Mouse (Mus musculus): ENCODE measurements around the gene Mxi1.

Gene Mxi1

GRCm38 (mm10) chr19:53299156-53299828, 11.0 kb upstream of the Mxi1 start:
- no peak for ATAC-seq (ENCODE audit: insufficient number of reproducible peaks, low FRiP score, low TSS enrichment)

DNA sequence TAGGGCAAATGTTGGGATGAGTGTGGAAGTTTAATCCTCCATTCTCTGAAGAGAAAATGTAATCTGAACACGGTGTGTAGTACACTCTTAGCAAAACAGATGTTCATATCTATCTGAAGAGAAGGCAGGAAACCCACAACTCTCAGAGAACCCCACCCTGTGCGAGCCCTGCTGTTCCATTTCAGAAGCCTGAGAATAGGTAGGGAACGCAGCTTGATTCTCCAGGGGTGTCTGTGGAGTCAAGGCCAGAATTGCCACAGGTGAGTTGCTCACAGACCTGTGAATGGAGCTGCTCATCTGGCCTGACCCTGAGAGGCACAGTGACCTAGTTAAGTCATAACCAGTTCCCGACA, 10.5 kb upstream of the Mxi1 start:
- no peak for ATAC-seq (ENCODE audit: insufficient number of reproducible peaks, low FRiP score, low TSS enrichment)

DNA sequence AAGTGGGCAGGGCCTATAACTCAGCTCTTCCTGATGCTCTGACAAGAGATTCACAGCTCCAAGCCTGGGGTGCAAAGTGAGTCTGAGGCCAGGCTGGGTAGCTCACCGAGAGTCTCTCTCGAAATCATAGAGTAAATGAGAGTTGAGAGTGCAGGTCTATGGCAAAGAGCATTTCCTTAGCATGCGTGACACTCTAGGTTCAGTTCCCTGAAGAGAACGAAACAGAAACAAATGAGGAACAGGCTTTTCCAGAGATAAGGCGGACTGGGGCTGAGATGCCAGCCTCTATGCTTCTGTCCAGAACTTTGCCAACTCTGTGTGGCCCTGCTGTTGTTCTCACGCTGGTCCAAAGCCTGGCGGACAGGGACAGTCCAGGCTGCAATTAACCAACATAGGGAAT, 6.9 kb upstream of the Mxi1 start:
- no peak for ATAC-seq (ENCODE audit: insufficient number of reproducible peaks, low FRiP score, low TSS enrichment)

- no peak for ATAC-seq (ENCODE audit: insufficient number of reproducible peaks, low FRiP score, low TSS enrichment)
Observed at GRCm38 (mm10) chr19:53305621-53306020, 4.7 kb upstream of the Mxi1 start.

DNA sequence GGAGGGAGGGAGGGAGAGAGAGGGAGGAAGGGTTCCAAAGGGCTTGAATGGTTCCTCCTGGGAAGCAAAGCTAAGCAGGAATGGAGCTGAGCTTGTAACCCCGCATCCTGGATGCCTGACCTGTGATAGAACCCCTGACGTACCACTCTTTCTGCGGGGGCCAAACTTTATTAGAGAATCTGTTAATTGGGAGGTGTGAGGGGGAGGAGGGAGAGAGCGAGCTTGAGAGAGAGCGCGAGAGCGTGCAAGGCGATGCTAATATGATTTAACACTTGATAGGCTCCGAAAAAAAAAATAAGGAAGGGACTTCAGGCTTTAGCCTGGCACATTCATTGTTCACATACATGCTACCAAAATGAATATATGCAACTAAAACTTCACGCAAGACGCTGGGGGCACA, 3.6 kb upstream of the Mxi1 start:
- no peak for ATAC-seq (ENCODE audit: insufficient number of reproducible peaks, low FRiP score, low TSS enrichment)

DNA sequence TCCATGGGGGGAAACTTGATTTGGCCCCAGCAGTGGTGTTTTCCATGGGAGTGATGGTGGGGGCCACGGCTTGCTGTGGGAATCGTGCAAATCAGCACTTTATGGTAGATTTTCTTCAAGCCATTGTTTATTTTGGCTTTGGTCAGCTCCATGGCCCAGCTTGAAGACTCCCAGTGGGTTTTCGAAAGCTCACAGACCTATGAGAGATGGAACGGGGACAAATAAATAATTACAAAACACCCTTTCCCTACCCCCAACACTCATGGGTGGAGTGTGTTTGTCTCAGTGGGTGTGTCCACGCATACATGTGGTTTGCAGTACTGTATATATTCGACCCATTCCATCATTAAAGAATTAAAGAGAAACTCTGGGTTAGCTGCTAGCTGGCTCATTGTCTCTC, 3.1 kb upstream of the Mxi1 start:
- ATAC-seq (ENCODE audit: insufficient number of reproducible peaks, low FRiP score, low TSS enrichment), result no peak

DNA sequence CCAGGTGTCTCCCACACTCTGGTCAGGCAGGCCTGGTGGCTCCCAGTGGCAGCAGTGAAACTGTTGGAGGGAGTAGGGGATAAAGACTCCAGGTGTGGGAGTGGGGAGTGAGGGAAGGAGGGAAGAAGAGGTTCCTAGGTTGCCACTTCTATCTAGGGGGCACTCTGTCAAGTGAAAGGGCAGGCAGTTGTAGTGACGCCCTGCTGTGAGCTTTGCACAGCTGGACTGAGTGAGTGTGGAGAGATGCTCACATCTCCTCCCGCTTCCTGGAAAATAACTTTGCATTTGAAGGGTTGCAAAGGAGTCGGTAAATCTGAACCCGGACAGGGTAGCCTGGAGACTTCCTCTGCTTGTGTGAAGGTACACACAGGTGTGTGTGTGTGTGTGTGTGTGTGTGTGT, 687 bp upstream of the Mxi1 start:
- no peak for ATAC-seq (ENCODE audit: insufficient number of reproducible peaks, low FRiP score, low TSS enrichment)

GRCm38 (mm10) chr19:53310771-53311523, 629 bp downstream of the Mxi1 start:
- ATAC-seq (ENCODE audit: insufficient number of reproducible peaks, low FRiP score, low TSS enrichment), result no peak

DNA sequence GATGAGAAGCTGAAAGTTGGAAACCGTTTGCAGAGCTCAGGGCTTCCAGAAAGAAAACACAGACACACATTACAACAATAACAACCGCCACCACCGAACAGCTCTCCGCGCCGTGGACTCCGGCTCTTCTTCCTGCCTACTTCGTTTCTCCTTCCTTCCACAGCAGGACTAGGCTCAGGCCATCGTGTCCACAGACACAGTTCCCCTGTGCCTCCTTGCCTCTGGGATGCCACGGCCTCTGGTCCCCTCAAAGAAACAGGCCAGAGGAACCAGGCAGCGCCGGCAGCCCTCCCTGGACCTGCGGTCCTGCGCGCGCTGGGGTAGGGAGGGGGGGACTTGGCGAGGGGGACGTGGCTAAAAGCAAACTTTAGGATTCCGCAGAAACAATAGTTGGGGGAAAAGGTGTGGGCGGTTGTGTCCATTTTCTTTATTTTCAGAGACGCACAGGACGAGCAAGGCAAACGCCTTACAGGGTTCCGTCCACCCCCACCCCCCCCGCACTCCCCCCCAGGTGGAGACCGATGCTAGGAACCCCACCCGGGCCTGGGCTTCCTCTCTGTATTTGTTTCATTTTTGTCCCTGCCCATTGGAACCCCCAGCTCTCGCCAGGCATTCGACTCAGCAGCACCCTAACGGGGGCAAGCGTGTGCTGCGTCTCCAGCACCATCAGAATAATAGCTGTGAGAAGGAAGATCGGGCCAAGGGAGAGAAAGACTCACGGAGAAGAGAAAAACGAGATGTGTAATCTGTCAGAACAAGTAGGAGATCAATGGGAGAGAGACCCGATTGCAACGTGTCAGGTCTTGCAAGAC, 1.4 kb downstream of the Mxi1 start:
- no peak for ATAC-seq (ENCODE audit: insufficient number of reproducible peaks, low FRiP score, low TSS enrichment)

DNA sequence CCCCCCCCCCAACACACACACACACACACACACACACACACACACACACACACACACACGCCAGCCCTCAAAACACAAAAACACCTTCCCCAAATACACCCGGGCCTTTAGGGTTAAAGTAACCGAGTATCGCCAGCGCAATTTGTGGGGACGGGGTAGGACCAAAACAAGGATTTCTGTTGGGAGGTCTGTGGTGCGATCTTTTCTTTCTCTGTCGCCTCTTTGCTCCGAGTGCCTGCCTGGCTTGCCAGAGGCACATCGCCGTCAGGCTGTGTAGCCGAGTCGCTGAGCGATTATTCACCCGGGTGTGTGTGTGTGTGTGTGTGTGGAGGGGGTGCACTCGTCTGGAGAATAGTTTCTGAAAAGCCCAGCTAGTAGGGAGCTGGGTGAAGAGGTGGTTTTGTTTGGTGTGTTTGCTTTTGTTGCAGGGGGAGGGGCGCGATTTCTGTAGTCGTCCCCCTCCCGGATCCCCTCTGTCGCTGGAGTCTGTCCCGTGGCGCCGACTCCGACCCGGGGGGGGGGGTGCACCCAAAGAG, 2.1 kb downstream of the Mxi1 start:
- ATAC-seq (ENCODE audit: insufficient number of reproducible peaks, low FRiP score, low TSS enrichment), result no peak

DNA sequence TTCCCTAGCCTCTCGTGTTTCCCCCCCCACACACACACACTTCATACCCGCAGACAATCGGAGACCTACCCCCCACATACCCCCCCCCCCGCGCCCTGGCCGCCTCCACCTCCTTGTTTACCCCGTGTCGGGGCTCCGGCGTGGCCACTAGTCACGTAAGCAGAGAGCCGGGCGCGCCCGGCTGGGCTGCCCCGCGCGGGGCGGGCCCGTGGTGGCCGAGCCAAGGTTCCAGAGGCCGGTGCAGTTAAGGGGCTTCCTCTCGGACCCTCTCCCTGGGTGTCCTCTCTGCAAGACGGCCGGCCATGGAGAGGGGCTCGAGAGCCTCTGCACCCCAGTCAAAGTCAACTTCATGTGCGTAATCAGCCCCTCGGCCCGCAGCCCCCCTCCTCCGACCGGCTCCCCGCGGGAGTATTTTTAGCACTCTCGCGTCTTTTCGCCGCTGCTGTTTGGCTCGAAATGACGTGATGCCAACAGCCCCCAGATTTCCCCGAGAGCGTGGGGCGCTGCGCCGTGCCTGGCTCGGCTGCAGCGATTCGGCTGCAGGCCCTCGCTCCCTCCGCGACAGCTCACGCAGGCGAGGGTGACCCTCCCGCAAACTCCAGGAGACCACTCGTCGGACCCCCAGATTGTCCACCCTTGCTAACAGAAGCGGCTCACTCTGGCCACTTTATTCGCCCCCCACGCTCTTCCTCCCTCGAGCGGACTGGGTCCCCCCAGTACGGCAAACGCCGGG, 2.8 kb downstream of the Mxi1 start:
- ATAC-seq (ENCODE audit: insufficient number of reproducible peaks, low FRiP score, low TSS enrichment), result 0 out of 2 replicates have a peak, but pooled peaks have one; percentile 4

GRCm38 (mm10) chr19:53313684-53314443, 3.5 kb downstream of the Mxi1 start:
- peak; percentile 79 for ATAC-seq (ENCODE audit: insufficient number of reproducible peaks, low FRiP score, low TSS enrichment)

- ATAC-seq (ENCODE audit: insufficient number of reproducible peaks, low FRiP score, low TSS enrichment), result no peak
Observed at GRCm38 (mm10) chr19:53314530-53315208, 4.4 kb downstream of the Mxi1 start.

GRCm38 (mm10) chr19:53315209-53315654, 4.9 kb downstream of the Mxi1 start:
- no peak for ATAC-seq (ENCODE audit: insufficient number of reproducible peaks, low FRiP score, low TSS enrichment)

DNA sequence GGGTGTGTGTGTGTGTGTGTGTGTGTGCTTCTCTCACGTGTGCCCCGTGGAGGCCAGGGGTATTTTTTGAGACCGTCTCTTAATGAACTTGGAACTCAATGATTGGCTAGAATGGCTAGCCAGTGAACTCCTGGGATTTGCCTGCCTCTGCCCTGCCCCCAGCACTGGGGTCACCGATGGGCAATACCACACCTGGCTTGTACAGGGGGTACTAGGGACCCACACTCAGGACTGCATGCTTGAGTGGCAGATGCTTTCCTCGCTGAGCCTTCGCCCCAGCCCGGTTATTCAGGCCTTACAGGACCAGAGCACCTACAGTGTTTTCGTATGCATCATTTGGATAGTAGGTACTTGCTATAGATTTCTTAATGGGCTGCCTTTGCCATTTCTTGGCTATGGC, 5.8 kb downstream of the Mxi1 start:
- no peak for ATAC-seq (ENCODE audit: insufficient number of reproducible peaks, low FRiP score, low TSS enrichment)

DNA sequence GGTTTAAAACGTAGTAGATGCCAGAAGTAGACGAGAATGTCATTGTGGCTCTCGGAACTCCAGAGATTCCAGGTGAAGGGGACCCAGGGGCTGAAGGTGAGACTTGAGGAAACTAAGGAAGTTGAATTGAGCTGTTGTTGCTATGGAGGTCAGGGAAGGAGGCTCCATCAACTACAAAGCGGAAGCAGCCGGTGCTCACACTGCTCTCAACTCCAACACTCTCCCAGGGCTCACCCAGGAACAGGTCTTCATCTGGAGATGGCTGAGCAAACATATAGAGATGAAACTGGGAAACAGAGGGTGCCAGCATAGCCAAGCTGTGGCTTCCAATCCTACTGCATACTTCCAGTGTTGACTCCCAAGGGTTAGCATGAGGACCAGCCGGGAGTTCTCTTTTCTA, 6.6 kb downstream of the Mxi1 start:
- ATAC-seq (ENCODE audit: insufficient number of reproducible peaks, low FRiP score, low TSS enrichment), result no peak

- ATAC-seq (ENCODE audit: insufficient number of reproducible peaks, low FRiP score, low TSS enrichment), result no peak
Observed at GRCm38 (mm10) chr19:53318143-53319132, 8.1 kb downstream of the Mxi1 start.

All from cerebellum, adult (tissue).